Mouse (Mus musculus) liver, adult 2 months (tissue): ENCODE data around the gene Zc3h15.

Experiments
- CTCF ChIP-seq: fragments of 200-500 bp; IDR thresholded peaks from 2 replicates; pipeline ENCODE4 v1.5.1; 2011; ENCODE audit warnings: low read depth, low read length, control low read depth
- POLR2A ChIP-seq: fragments of 200-500 bp; IDR thresholded peaks from 2 replicates; pipeline ENCODE4 v1.6.1; 2011; ENCODE audit warnings: low read length, control low read depth; ENCODE audit not compliant: insufficient read depth; ENCODE audit errors: extremely low read depth

GRCm38 (mm10) chr2:83698484-83698883 is 54.2 kb downstream of the Zc3h15 start:
- TF ChIP-seq CTCF (peak; percentile 32), POLR2A (no peak)
